Mouse (Mus musculus) frontal cortex, postnatal 14 days (tissue): ENCODE results near the gene Bicd2.

Experiments used
- DNase-seq, 2 experiments: peaks; one replicate each; pipeline ENCODE4 v3.0.0; 2022; ENCODE audit warnings: low spot score in 2 of 2

Gene Bicd2

GRCm38 (mm10) chr13:49400139-49400538 is 58.8 kb downstream of the Bicd2 start:
- no peak for DNase-seq

- no peak for DNase-seq
Observed at GRCm38 (mm10) chr13:49402628-49403027, 61.2 kb downstream of the Bicd2 start.

- no peak for DNase-seq
Observed at GRCm38 (mm10) chr13:49407795-49408194, 66.4 kb downstream of the Bicd2 start.

- peak; percentile 97 to 99 for DNase-seq
Observed at GRCm38 (mm10) chr13:49420754-49421605, 79.6 kb downstream of the Bicd2 start, which contains the start of gene Ippk. TSS of gene Ippk (plus strand) at chr13:49421249.

GRCm38 (mm10) chr13:49421606-49421917 is 80.2 kb downstream of the Bicd2 start:
- DNase-seq = peak in 1 of 2 experiments; percentile 19

- no peak for DNase-seq
Observed at GRCm38 (mm10) chr13:49421959-49422358, 80.6 kb downstream of the Bicd2 start.

GRCm38 (mm10) chr13:49426736-49427135 is 85.4 kb downstream of the Bicd2 start:
- DNase-seq = no peak

- no peak for DNase-seq
Observed at GRCm38 (mm10) chr13:49428042-49428675, 86.8 kb downstream of the Bicd2 start.

GRCm38 (mm10) chr13:49430529-49430928 is 89.1 kb downstream of the Bicd2 start:
- DNase-seq = no peak

- no peak for DNase-seq
Observed at GRCm38 (mm10) chr13:49433268-49434029, 92.1 kb downstream of the Bicd2 start.

GRCm38 (mm10) chr13:49435745-49436144 is 94.4 kb downstream of the Bicd2 start:
- DNase-seq = no peak

- DNase-seq = no peak
Observed at GRCm38 (mm10) chr13:49436170-49436569, 94.8 kb downstream of the Bicd2 start.
